Mouse (Mus musculus): Measurements from ENCODE around the gene S100z.

DNA sequence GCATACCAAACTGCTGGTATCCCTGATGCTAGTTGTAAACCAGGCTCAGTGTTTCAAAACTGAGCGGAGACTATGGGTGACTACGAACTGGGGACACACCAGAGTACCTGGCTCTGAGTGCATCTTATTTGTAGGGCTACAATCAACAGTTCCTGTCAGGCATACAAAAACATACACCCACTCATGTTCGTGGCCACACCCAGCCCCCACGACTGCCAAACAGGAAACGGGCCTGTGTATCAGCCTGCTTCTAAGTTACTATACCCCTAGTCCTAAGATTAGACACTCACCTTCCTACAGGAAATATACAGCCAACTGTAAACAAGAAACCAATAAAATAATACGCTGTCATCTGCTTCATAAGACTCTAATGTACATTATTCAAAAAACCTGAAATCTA lies 42.5 kb upstream of the S100z start:
- no peak for TF ChIP-seq CTCF (IDR thresholded peaks at IDR 0.05; ENCODE audit: low read depth)
- TF ChIP-seq EP300 (IDR thresholded peaks at IDR 0.05; ENCODE audit: low read depth): no peak

All from liver, postnatal 0 days (tissue).